Mouse (Mus musculus) megakaryocyte, embryonic 14.5 days (primary cell): ENCODE measurements around the gene F830045P16Rik.

Experiments used
- FLI1 ChIP-seq: IDR thresholded peaks from 2 replicates; pipeline ENCODE4 v1.6.1; 2012; ENCODE audit warnings: low read length, inconsistent platforms, mixed read lengths
- GATA1 ChIP-seq: IDR thresholded peaks from 3 replicates; pipeline ENCODE4 v1.6.1; 2012; ENCODE audit warnings: mixed read lengths, low read length, inconsistent platforms, borderline replicate concordance

DNA sequence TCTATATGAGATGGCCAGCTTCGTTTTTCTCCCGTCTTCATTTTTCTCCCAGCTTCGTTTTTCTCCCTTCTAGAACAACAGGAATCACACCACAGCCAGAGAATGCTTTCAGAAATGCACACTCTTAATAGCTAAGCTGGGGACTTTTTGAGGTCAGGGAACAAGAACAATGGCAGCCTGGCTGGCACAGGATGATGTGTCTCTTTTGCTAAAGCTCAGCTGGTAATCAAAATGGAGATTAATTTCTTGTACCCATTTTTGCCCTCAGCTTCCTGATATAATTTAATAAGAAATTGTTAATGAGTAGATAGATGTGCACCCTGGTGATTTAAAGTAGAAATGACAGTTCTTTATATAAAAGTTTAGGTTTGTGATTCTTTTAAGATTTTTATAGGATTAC, 112.7 kb downstream of the F830045P16Rik start:
- no peak for TF ChIP-seq FLI1
- no peak for TF ChIP-seq GATA1
